Mouse (Mus musculus) C2C12 (cell line): ENCODE measurements around the gene Mtch2.

ENCODE experiments used
- CEBPB ChIP-seq: IDR thresholded peaks from one replicate; pipeline ENCODE4 v1.6.1; 2011; ENCODE audit warnings: low read depth, mild to moderate bottlenecking, control low read depth, moderate library complexity
- CTCF ChIP-seq: IDR thresholded peaks from one replicate; pipeline ENCODE4 v1.5.1; 2011; ENCODE audit not compliant: control insufficient read depth, insufficient read depth, insufficient read length
- MAX ChIP-seq: IDR thresholded peaks from one replicate; pipeline ENCODE4 v1.6.1; 2011; ENCODE audit warnings: mild to moderate bottlenecking, control low read depth
- MYOG ChIP-seq: IDR thresholded peaks from one replicate; pipeline ENCODE4 v1.6.1; 2011; ENCODE audit not compliant: control insufficient read depth, insufficient read length; ENCODE audit errors: extremely low read depth

GRCm38 (mm10) chr2:90850401-90850800, 3.4 kb downstream of the Mtch2 start:
- TF ChIP-seq CTCF, result no peak
- TF ChIP-seq CEBPB, result no peak
- TF ChIP-seq MYOG, result no peak
- TF ChIP-seq MAX, result no peak
